Mouse (Mus musculus) kidney, embryonic 14.5 days (tissue): Measurements from ENCODE around the gene Pln. TPM values are rescaled to one million over a fixed set of nuclear protein-coding genes. Genes with fewer than 3 reads are reported as not detected.

Experiments
- polyA plus RNA-seq: library from polyadenylated mRNA; unstranded; fragments of >200 nt; fragmentation: Nextera tagmentation; extraction: Ambion mirVana; gene quantifications from 2 replicates; pipeline ENCODE4 v1.2.1, GENCODE M21; 2014

Gene Pln
- polyA plus RNA-seq, 1 experiment from 2014 or later, result 1.6 TPM

Other genes starting within 250 kb of the Pln start
- 6.5 and 7.7 TPM in 2 replicates for gene Cep85l, start 42.3 kb downstream of the Pln start, polyA plus RNA-seq